Mouse (Mus musculus) left cerebral cortex, postnatal 10 days (tissue): Measurements from ENCODE around the gene Them5. TPM values are rescaled to one million over a fixed set of nuclear protein-coding genes. Genes with fewer than 3 reads are reported as not detected.
A peak's percentile ranks its signal among the peaks of the same experiment; 100 is the strongest.

Source experiments
- DNase-seq, 2 experiments: peaks; one replicate each; pipeline ENCODE4 v3.0.0; 2021 to 2022; ENCODE audit warnings: low spot score in 2 of 2, mixed read lengths in 1 of 2; ENCODE audit errors: extremely low spot score in 1 of 2
- intact Hi-C: fragments of 180-260 bp; cut with DNase I; formaldehyde crosslinking; loops from one replicate; pipeline ENCODE4 v1.15.1; 2025
- total RNA-seq, 2 experiments: library from RNA; stranded (reverse); gene quantifications; 2 replicates each; pipeline ENCODE4 v1.2.3; 2021

The Them5 gene
- not detected for total RNA-seq

DNA sequence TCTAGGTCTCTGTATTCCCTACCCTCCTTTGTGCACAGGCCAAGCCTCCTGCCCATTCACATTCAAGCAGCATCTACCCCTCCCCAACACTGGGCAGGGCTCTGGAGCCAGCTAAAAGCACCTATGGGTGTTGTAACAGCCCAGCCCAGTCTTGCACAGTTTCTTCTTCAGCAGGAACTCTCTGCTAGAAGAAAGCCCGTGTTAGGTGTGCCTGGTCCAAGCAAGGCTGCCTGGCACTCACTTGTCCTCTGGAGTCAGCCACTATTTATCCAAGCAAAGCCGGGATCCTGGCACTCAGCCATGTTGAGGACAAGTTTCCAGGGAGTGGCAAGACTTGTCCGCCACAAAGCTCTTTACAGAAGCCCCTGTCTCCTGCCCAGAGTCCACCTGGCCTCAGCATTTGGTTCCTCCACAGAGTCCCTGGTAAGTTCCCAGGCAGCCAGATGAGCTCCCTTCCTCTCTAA is at the start of gene Them5:
Gene Them5, plus strand, starts transcription at position 141 of the 464 bp plus-strand sequence.
- intact Hi-C loops, result no loop called here
- DNase-seq, result peak in 1 of 2 experiments; percentile 34

DNA sequence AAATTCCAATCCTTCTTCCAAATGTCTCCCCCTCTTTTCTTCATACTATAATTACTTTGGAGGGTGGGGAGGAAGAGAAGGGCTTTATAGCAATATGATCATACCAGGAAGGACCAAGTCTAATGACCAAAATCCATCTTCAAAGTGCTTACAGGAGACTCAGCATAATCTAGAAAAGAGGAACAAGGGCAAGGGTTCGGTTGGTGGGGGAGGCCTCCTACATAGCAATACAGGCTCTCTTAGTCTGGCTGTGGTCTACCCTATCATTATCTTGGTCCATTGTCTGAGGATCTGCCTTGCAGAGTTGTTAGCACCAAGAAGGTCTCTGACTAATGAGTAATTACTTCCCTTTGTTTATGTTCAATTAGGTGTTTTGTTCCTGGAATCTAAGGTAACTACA is 36.4 kb upstream of the Them5 start:
- intact Hi-C loops, result no loop called here
- no peak for DNase-seq

DNA sequence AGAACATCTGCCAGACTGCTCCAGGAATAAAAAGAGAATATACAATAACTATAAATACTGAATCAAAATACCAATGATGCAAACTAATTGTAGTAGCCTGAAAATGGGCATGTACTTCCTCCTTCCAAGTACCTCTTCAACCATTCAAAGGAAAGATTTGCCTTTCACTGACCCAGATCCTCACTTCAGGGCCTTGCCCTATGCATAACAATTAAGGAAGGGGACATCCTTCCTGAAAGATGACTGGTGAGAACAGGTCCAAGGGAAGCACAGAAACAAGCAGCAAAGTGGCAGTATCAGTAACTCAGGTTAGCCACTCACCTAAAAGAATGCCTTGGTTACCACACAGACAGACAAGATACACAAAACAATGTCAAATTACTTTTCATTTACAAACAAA is 34.9 kb upstream of the Them5 start:
- no peak for DNase-seq
- intact Hi-C loops, result no loop called here

DNA sequence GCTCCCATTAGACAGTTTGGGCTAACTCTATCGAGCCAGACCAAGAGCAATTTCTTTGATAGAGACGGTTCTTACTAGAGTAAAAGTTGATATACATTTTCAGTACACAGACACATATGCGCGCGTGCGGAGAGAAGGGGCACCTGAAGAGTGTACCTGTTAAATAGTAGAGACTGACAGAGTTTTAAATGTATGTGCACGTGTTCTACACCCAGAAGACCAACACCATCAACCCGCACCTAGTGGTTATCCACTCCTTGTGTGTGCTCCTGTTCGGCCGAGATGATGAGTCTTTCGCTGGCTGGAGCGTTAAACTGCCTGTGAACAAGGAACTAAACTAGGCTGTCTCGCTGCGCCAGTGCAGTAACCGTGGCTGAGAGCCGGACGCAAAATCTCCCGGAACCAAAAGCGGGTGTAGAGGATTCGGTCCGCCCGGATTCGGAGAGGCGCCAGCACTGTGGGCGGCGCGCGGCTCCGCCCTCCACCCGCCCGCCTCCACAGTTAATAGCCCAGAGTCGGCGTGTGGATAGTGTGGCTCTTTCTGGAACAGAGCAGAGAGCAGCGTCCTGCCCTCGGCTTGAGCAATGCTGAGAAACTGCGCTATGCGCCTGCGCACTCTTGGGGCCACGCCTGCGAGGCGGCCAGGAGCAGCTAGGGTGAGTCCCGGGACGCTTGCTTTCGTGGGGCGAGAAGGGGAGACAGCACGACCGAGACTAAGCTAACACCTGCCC is 32.1 kb upstream of the Them5 start, which contains the start of gene Them4:
Gene Them4, plus strand, starts transcription at position 457 of the 731 bp plus-strand sequence.
- peak; percentile 86 to 94 for DNase-seq
- intact Hi-C loops, result no loop called here

DNA sequence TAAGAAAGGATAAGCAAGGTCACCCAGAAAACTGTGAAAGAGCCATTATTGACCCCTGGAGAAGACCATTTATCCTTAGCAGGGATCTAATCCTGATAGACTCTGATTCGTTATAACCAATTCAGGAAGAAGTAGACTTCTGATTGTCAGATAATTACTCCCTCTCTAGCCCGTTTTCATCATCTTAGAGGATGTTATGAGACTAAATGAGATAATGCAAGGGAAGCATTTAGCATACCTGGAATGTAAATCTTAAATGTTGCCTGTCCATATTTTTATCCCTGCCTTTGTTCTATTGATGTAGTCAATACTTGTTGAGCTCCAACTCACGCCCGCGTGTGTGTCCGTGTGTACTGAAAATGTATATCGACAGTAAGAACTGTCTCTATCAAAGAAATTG is 31.4 kb upstream of the Them5 start:
- no peak for DNase-seq
- intact Hi-C loops, result no loop called here

DNA sequence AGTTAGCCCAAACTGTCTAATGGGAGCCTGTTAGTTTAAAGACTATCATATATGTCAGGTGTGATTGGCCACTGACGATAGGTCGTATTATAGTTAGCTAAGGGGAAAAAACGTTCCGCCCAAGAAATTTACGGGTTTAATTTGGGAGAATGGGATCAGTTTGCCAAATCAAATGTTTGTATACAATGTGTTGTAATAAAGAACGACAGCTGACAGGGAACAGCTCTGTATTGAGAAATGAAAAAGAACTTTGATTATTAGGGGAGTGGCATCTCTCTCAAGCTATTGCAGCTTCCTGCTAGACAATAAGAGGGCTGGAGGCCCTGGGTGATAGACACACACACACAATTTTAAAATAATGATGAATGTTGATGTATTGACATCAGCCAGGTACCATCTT is 31.0 kb upstream of the Them5 start:
- no peak for DNase-seq
- intact Hi-C loops, result no loop called here

DNA sequence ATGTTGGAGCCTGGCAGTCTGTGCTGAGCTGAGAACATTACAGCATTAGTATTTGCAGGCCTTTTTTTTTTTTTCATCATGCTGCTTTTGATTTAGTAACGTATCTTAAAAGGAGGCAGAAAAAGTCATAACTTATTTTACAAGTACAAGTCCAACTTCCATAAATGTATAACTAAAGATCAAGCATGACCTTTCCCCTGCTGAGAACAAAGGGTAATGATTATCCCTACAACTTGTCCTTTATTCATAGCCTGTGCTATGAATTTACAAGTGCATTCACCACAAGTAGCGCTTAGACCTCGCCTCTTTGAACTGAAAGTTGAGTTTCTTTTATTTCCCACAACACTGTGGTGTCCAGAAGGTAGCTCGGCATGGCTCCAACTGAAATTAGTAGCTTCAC is 30.5 kb upstream of the Them5 start:
- no peak for DNase-seq
- intact Hi-C loops, result no loop called here

DNA sequence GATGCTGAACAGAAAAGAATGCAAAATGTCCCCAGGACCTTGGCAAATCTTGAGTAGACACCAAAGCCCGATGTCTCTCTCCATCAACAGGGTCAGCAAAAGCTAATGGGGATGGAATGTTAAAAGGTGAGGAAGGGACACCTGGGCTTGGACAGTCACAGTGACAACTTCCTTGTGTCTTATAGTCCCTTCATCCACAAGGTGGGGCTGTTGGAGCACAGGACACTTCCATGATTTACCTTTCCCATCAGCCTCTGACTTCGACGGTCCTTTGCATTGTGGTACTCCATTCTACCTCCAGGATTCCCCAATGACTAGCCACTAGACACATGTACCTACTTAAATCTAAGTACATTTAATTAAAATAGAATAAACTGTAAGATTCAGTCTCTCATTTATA is 13.2 kb upstream of the Them5 start:
- DNase-seq, result no peak
- intact Hi-C loops, result no loop called here

DNA sequence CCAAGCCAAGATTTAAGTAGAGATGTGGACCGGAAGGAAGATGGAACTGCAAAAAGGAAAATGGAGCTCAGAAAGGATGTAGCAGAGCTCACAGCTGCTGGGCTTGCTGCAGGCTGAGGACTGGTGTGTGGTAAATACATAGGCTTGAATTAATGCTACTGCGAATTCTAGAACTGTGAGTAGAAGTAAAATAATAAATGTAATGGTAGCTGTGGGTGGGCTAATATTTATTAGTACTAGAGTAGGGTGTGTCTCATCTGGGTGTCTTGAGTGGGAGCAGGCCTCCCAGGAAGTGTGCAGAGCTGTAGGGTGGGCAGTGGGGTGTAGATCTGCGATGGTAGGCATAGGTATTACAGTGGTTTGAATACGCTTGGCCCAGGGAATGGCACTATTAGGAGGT is 7.5 kb upstream of the Them5 start:
- intact Hi-C loops, result no loop called here
- DNase-seq, result no peak

DNA sequence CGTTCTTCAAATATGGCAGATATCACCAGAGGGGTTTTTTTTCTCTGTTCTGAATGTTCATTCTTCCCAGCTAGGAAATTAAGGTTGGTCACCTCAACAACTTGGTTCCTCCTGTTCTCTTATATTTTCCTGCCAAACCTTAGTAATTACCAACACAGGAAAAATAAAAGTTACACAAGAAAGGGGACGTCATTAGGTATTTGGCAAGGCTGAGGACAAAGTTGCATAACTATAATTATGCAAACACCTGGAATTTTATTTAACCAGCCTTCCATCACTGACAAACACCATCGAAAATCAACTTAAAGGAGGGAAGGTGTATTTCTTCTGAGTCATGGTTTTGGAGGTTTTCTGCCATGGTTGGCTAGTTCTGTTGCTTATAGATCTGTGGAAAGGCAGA is 3.4 kb upstream of the Them5 start:
- DNase-seq, result no peak
- intact Hi-C loops, result no loop called here

DNA sequence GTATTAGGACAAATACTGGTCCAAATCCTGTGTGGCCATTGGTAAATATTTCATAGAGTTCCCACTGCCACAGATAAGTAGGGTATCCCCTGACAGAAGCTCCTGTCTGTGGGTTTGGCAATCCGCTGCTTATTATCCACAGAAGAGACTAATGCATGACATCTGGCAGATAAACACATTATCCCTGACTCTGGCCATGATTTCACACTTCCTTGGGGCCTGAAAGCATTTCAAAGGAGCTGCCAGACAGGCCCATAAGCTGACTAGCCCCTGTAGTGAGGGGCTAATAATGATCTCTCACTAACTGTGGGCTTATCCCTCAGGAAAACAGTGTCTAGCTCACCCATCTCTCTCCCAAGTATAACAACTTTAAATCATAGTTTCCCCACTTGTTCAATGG is 653 bp downstream of the Them5 start:
- intact Hi-C loops, result no loop called here

DNA sequence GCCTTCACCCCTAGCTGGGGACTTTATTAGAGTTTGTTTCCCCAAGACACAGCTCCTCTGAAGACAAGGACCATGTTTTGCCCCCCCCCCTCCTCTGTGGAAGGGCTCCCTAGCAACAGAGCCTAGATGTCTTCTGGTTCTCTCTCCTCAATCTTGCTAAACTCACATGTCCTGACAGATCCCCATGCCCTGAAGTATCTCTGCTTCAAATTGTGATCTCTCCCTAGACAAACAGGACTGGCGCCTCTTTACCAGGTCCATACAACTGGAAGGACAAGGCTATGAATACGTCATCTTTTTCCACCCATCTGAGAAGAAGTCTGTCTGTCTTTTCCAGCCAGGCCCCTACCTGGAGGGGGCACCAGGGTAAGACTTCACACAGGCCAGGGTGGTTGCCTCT is 2.3 kb downstream of the Them5 start:
- intact Hi-C loops, result no loop called here

More for the DNA sequence above, 653 bp downstream of the Them5 start:
- no peak for DNase-seq

DNA sequence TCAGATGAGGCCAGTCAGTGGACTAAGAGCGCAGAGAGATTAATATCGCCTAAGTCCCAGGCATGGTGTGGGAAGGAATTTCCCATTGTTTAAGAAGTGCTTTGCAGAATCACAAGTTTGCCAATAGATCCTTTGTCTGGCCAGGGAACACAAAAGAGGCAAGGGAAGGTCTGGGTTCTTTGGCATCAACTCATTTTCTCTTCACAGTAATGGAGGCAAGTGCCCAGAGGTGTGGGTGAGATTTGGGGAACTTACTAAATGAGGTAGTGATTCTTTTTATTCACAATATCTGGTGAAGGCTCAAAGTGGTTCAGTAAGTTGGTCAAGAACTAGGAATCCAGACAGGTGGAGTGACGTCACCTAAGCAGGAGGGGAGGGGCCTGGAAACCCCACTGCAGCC is 3.0 kb downstream of the Them5 start:
- intact Hi-C loops, result no loop called here
- DNase-seq, result no peak

More for the DNA sequence above, 2.3 kb downstream of the Them5 start:
- DNase-seq, result no peak

DNA sequence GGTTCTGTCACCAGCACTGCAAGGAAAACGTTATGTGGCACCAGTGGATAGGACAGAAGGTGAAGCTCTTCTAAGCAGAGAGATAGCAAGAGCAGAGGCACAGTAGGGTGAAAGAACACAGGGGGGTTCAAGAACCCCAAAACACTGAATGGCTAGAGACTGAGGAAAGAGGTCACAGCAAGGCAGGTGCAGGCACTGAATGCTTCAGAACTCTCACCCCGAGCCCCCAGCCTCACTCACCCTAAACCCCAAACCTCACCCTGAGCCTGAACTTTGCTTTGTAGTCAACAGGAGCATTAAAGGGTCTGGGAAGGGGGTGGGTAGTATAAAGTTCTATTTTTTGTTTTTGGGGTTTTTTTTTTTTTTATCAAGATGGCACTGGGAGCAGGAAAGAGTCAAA is 6.2 kb downstream of the Them5 start:
- DNase-seq, result no peak

DNA sequence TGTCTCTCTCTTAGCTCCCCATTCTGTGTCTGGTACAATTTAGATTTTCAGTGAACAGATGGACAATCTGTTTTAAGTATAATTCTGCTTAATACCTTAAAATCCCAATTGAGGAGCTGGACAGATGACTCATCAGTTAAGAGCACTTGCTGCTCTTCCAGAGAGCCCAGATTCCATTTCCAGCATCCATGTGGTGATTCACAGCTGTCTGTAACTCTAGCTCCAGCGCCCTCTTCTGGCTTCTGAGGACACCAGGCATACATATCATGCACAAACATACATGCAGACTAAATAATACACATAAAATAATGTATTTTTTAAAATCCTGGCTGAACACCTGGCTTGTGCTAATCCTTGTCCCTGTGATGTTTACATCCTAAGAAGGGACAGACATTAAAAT is 18.9 kb downstream of the Them5 start:
- intact Hi-C loops, result no loop called here
- DNase-seq, result peak in 1 of 2 experiments; percentile 31

More for the DNA sequence above, 6.2 kb downstream of the Them5 start:
- intact Hi-C loops, result no loop called here

DNA sequence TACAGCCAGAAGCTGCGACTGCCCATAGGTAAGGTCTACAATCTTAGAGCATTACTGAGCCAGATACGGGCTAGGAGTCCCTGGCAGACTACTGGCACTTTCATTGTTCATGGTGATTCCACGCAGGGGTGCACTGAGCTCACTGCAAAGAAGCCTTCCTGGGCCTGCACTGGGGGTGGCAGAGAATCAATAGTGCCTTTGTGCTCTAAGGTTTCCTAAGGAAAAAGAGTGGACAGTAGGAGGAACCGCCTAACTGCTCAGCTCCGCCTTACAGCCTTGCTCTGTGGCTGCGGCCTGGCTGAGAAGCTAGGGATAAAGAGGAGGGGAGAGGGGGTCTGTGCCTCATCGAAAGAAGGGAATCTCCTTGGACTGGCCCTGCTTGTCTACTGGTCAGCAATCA is 20.2 kb downstream of the Them5 start, which contains the start of gene C2cd4d:
Gene C2cd4d, plus strand, starts transcription at position 301 of the 400 bp plus-strand sequence.
- intact Hi-C loops, result no loop called here

DNA sequence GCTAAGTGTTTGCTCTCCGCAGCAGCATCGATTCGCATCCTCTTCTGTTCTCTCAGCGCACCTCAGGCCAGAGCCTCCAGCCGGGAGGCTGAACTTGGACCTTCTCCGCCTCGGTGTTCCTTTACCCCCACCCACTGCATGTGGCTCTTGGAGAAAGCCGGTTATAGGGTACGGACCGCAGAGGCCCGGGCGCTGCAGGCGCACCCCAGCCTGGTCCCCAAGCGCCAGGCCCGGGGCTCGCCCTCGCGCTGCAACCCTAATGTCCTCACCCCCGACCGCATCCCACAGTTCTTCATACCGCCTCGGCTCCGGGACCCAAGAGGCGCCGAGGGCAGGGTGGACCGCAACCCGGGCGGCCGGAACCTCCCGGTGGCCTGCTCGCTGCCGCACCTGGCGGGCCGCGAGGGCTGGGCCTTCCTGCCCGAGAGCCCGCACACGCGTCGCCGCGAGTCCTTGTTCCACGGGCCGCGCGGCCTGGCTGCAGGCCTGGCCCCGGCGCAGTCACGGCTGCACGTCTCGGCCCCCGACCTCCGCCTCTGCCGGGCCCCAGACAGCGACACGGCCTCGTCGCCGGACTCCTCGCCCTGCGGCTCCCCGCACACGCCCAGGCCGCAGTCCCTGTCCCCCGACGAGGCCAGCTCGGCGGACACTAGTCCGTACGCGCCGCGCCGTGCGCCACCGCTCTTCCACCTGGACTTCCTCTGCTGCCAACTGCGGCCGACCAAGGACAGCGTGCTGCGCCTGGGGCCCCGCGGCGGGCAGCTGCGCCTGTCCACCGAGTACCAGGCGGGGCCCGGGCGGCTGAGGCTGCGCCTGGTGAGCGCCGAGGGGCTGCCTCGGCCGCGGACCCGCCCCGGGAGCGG is 21.6 kb downstream of the Them5 start:
- DNase-seq, result peak in 1 of 2 experiments; percentile 64
- intact Hi-C loops, result no loop called here

More for the DNA sequence above, 20.2 kb downstream of the Them5 start, which contains the start of gene C2cd4d:
- no peak for DNase-seq

DNA sequence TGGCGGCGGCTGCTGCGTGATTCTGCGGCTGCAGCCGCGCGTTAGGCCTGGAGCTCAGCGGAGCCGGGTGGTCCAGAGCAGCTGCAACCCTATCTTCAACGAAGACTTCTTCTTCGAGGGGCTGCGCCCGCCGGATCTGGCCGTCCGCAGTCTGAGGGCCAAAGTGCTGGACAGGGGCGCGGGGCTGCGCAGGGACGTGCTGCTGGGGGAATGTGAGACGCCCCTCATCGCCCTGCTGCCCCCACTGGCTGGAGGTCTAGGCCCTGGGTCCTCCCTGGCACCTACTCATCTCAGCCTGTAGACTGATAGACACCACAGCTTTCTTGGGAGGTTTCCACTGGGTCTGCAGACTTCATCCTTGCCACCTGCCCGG is 22.2 kb downstream of the Them5 start:
- peak in 1 of 2 experiments; percentile 49 for DNase-seq
- intact Hi-C loops, result no loop called here

DNA sequence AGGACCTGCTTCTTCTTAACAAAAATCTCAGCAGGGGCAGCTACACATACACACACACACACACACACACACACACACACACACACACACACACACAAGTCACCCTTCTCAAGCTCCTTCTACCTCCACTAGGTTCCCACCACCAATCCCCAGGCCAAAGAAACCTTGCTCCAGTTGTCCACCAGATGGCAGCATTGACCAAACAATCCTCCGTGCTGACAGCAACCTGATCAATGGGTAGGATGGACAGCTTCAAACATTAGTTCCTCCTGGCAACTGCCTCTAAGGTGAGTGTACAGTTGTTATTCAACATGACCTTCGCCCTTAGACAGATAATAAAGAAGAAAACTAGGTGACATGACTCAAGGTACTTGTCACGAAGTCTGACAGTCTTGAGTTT is 24.9 kb downstream of the Them5 start:
- peak; percentile 72 to 83 for DNase-seq
- intact Hi-C loops, result loop anchor here (2.0 to 5.0 kb wide), 2 partner anchors 76 to 541 kb away; partner anchors contain the start of genes Mrpl9 and Oaz3

DNA sequence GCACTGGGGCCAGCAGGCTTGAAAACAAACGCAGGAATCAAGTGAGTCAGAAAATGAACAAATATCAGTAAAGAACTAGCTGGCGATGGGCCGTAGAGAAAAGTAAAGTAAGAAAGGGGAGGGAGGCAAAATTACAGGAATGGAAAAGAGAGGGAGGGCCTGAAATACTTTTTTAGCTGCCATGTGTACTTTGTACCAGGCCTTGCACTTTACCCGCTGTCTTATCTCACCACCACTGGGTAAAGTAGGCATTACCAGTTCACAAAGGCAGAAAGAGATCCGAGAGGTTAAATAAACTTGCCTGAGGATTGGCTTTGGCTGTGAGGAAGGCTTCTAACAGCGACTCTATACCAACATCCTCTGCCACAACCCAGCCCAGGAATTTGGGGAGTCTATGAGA is 25.6 kb downstream of the Them5 start:
- intact Hi-C loops, result loop anchor here (2.0 to 5.0 kb wide), 2 partner anchors 75 to 540 kb away; partner anchors contain the start of genes Mrpl9 and Oaz3
- DNase-seq, result no peak
